In genomic region chr6:125808996-125809649, GRCm38 (mm10) we compare ENCODE assay signal across 27 mouse cellular contexts.
DNase-seq lines count a peak whose midpoint lies in the region; ATAC-seq and TF ChIP-seq lines count a peak whose summit lies in the region.
"Had no signal": no experiment of that assay in that cellular context is flagged by ENCODE, and none has a peak within 500 bp of the region (broad histone marks: within the 10 kb centered on the region; RNA-seq: fewer than 3 reads in every experiment).

No protein-coding gene starts in this region.

- no peak for TF ChIP-seq POLR2A in limb, embryonic 14.5 days (IDR thresholded peaks at IDR 0.05; ENCODE audit: borderline replicate concordance, extremely low read depth, insufficient read depth, insufficient read length)

- H3K9me3 ChIP-seq in embryonic facial prominence, embryonic 10.5 days: no peaks in the 10 kb centered on the region
- no peaks in the 10 kb centered on the region for H3K9me3 ChIP-seq in limb, embryonic 14.5 days (ENCODE audit: control insufficient read depth, low read length)
- no peaks in the 10 kb centered on the region for H3K9me3 ChIP-seq in kidney, embryonic 16.5 days (ENCODE audit: low read length)
- H3K9me3 ChIP-seq: forebrain, embryonic 13.5 days; hindbrain, embryonic 10.5 days; liver, embryonic 15.5 days; lung, embryonic 15.5 days; midbrain, embryonic 15.5 days; neural tube, embryonic 13.5 days had no signal

- H3K4me3 ChIP-seq in embryonic facial prominence, embryonic 10.5 days: peak overlapping the region; percentile 22; the same call in 1 of the 2 replicates
- H3K4me3 ChIP-seq in limb, embryonic 14.5 days (replicated peaks; ENCODE audit: low read length): no peak overlapping the region
- H3K4me3 ChIP-seq in kidney, embryonic 16.5 days (ENCODE audit: low read length): no peak overlapping the region
- H3K4me3 ChIP-seq: erythroblast, embryonic 14.5 days; forebrain, embryonic 13.5 days; hindbrain, embryonic 10.5 days; liver, embryonic 15.5 days; lung, embryonic 15.5 days; midbrain, embryonic 15.5 days; myocyte; neural tube, embryonic 13.5 days had no signal

- H3K4me1 ChIP-seq in embryonic facial prominence, embryonic 10.5 days: peaks cover 79% of the 10 kb centered on the region
- H3K4me1 ChIP-seq in limb, embryonic 14.5 days (ENCODE audit: control insufficient read depth, insufficient read depth, low read length): peaks cover 19% of the 10 kb centered on the region
- H3K4me1 ChIP-seq in kidney, embryonic 16.5 days (ENCODE audit: insufficient read depth, low read length): 0 out of 2 replicates have a peak, but pooled peaks cover 3% of the 10 kb centered on the region
- H3K4me1 ChIP-seq: forebrain, embryonic 13.5 days; liver, embryonic 15.5 days; lung, embryonic 15.5 days; midbrain, embryonic 15.5 days had no signal

- no peak overlapping the region for H3K9ac ChIP-seq in limb, embryonic 14.5 days (ENCODE audit: low read depth, low read length, severe bottlenecking)
- H3K9ac ChIP-seq in kidney, embryonic 16.5 days (replicated peaks; ENCODE audit: low read length): no peak overlapping the region
- H3K9ac ChIP-seq: forebrain, embryonic 13.5 days; liver, embryonic 15.5 days; lung, embryonic 15.5 days; midbrain, embryonic 15.5 days; neural tube, embryonic 13.5 days had no signal

- 33% methylated on average over 9 of the region's 9 CpGs for WGBS in embryonic facial prominence, embryonic 10.5 days
- WGBS in limb, embryonic 14.5 days: 24% methylated on average over 9 of the region's 9 CpGs
- WGBS in kidney, embryonic 16.5 days: 57% methylated on average over 9 of the region's 9 CpGs

- no peaks in the 10 kb centered on the region for H3K27me3 ChIP-seq in embryonic facial prominence, embryonic 10.5 days (replicated peaks; ENCODE audit: low read depth, poor library complexity, severe bottlenecking)
- 0 out of 2 replicates have a peak, but pooled peaks cover 7% of the 10 kb centered on the region for H3K27me3 ChIP-seq in limb, embryonic 14.5 days (ENCODE audit: control insufficient read depth, insufficient read depth, low read length)
- no peaks in the 10 kb centered on the region for H3K27me3 ChIP-seq in kidney, embryonic 16.5 days (ENCODE audit: insufficient read depth, low read length)
- H3K27me3 ChIP-seq: forebrain, embryonic 13.5 days; liver, embryonic 15.5 days; lung, embryonic 15.5 days; neural tube, embryonic 13.5 days had no signal

- H3K4me2 ChIP-seq in limb, embryonic 14.5 days (replicated peaks; ENCODE audit: low read depth, low read length, severe bottlenecking): peak overlapping the region; percentile 11; the same call in 1 of the 2 replicates
- no peak overlapping the region for H3K4me2 ChIP-seq in kidney, embryonic 16.5 days (replicated peaks; ENCODE audit: low read depth, low read length)
- H3K4me2 ChIP-seq: forebrain, embryonic 13.5 days; heart, embryonic 11.5 days; liver, embryonic 15.5 days; lung, embryonic 15.5 days; midbrain, embryonic 15.5 days; neural tube, embryonic 13.5 days had no signal

- no peaks in the 10 kb centered on the region for H3K36me3 ChIP-seq in embryonic facial prominence, embryonic 10.5 days (replicated peaks)
- no peaks in the 10 kb centered on the region for H3K36me3 ChIP-seq in limb, embryonic 14.5 days (ENCODE audit: control insufficient read depth, insufficient read depth, low read length)
- no peaks in the 10 kb centered on the region for H3K36me3 ChIP-seq in kidney, embryonic 16.5 days (ENCODE audit: insufficient read depth, low read length)
- H3K36me3 ChIP-seq: hindbrain, embryonic 10.5 days; liver, embryonic 15.5 days; lung, embryonic 15.5 days; midbrain, embryonic 15.5 days; neural tube, embryonic 13.5 days had no signal

- peak overlapping the region; percentile 81 for H3K27ac ChIP-seq in embryonic facial prominence, embryonic 10.5 days (replicated peaks)
- H3K27ac ChIP-seq in limb, embryonic 14.5 days (replicated peaks; ENCODE audit: low read depth, low read length): no peak overlapping the region
- H3K27ac ChIP-seq in kidney, embryonic 16.5 days (ENCODE audit: low read length): no peak overlapping the region
- H3K27ac ChIP-seq: forebrain, embryonic 13.5 days; hindbrain, embryonic 10.5 days; kidney, postnatal 0 days; liver, embryonic 15.5 days; lung, embryonic 15.5 days; midbrain, embryonic 15.5 days; neural tube, embryonic 13.5 days; stomach, postnatal 0 days had no signal

- ATAC-seq in cerebellum, adult (ENCODE audit: insufficient number of reproducible peaks, low FRiP score, low TSS enrichment): no peak
- peak; percentile 81 for ATAC-seq in limb, embryonic 14.5 days (ENCODE audit: low FRiP score, low read depth)
- no peak for ATAC-seq in kidney, embryonic 16.5 days (ENCODE audit: low FRiP score, low TSS enrichment)
- ATAC-seq: activated CD4-positive, CD25-positive, alpha-beta regulatory T cell, adult 4 months; forebrain, embryonic 13.5 days; midbrain, embryonic 15.5 days had no signal

- peak; percentile 17 to 30 for DNase-seq in cerebellum, postnatal 10 days
- peak; percentile 62 for DNase-seq in embryonic facial prominence, embryonic 10.5 days (ENCODE audit: low spot score)
- peak; percentile 76 for DNase-seq in forelimb bud, embryonic 11.5 days (ENCODE audit: low read depth, low spot score)
- DNase-seq in limb, embryonic 14.5 days (ENCODE audit: low spot score): peak; percentile 60
- no peak for DNase-seq in kidney, postnatal 4 days
- no peak for DNase-seq in layer of hippocampus, adult 18-20 months (ENCODE audit: low spot score in 2 of 2)
- DNase-seq: adrenal gland, adult 8-10 months; cerebellum, adult 2 months; kidney, adult 18-20 months; liver; lung, postnatal 36 days; right cerebral cortex, adult 18-20 months; thymus, adult 2 months had no signal

Comparison
In these comparisons a context has a peak if more than half of its experiments do, and no peak if none do; other contexts are left out.
1. DNase-seq: peak in cerebellum, postnatal 10 days (2 of 2), embryonic facial prominence, embryonic 10.5 days (single experiment), forelimb bud, embryonic 11.5 days (single experiment) and limb, embryonic 14.5 days (single experiment); none in kidney, postnatal 4 days (0 of 2) and layer of hippocampus, adult 18-20 months (0 of 2).